Mouse (Mus musculus) c-Kit-positive CD71-positive TER-119-negative erythroid progenitor cells, embryonic 14.5 days (primary cell): ENCODE results near the gene T.
"Not testable (repeated sequence)": the region's sequence is repeated elsewhere in the genome, so short reads cannot be mapped to it uniquely, and the experiment has no call there.

Experiments
- DNase-seq: peaks from one replicate; pipeline ENCODE4 v3.0.0-alpha.2; 2013; ENCODE audit warnings: low read depth

T gene

GRCm38 (mm10) chr17:8433978-8434960, at the start of gene T:
Gene T, plus strand, starts transcription at chr17:8434423.
- DNase-seq, result no peak

- no peak for DNase-seq
Measured at GRCm38 (mm10) chr17:8385441-8385840, 48.8 kb upstream of the T start.

GRCm38 (mm10) chr17:8388463-8388862, 45.8 kb upstream of the T start:
- peak; percentile 16 for DNase-seq

DNA sequence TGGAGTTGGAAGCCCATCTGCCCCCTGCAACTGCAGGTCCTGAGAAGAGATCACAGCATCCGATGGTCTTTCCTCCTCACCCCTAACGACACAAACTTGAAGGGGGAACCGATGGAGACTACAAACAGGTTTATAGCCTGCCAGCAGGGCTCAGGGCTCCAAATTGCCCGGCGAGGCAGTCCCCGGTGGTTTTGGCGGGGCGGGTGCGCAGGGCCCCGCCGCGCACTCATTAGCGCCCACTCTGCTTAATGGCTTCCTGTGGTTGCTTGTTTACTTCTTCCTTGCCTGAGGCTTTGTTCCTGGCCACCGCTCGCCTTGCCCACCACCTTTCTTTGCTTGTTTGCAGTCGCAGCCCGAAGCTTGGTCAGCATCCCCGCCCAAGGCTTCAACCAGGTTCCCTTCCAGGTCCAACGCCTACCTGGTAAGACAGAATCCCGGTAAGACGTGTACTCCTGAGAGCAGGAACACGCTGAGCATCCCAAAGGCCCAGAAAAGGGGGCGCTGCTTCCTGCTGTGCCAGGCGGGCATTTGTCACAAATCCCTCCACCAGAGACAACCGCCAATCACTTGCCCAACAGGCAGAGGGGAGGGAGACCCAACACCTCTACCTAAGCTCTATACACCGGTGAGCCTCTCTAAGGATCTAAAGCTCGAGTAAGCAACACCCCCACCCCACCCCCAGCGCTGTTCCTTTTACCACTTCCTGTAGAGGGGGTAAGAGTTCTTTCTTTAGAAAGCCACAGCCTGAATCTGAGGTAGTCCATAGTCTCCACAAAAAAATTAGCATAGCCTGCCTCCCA, 45.0 kb upstream of the T start:
- no peak for DNase-seq

DNA sequence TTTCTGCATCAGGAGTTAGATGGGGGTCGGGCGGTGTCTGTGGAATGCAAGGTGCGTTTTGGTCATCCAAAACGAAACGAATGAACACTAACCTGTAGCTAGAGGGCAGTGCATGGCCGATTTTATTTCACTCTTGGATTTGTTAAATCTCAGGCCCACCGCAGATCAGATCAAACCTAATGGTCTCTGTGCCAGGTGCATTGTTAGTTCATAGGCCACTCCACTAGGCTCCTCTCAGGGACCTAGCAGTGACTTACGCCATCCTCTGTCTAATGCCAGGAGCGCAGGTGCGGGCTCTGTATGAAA, 44.5 kb upstream of the T start:
- no peak for DNase-seq

DNA sequence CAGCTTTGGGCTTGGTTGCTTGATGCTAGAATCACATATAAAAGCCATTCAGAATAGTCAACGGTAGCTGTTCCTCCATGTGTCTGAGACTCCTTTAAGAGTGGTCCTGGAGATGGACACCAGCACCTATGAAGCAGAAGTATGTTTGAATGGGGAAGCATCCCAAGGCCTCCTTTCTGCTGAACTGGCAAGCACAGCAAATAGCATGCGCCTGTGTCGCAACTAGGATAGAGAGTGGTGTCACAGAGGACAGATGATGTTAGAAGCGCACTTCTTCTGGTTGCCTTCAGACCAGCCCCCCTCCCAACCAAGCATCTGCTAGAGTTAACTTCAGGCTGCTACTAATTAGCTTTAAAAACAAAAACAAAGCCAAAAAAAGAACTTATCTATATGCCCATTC, 43.7 kb upstream of the T start:
- no peak for DNase-seq

GRCm38 (mm10) chr17:8396371-8396770, 37.9 kb upstream of the T start:
- DNase-seq, result no peak

DNA sequence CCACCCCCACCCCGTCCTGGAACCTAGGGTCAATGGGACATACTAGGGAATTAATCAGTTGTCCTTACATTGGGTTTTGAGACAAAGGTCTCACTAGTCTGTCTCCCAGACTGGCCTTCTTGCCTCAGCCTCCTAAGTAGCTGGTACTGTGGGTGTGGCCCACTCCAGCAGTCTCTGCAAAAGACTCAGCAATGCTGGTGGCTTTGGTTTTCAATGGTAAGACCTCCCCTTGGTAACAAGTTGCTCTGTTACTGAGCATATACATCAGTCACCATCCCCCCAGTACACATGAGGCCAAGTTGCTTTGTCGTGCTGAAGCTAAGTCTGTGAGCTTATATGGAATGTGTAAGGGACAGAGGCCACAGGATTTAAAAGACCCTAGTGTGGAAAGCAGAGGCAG, 36.3 kb upstream of the T start:
- no peak for DNase-seq

GRCm38 (mm10) chr17:8403932-8404331, 30.3 kb upstream of the T start:
- not testable (repeated sequence) for DNase-seq

DNA sequence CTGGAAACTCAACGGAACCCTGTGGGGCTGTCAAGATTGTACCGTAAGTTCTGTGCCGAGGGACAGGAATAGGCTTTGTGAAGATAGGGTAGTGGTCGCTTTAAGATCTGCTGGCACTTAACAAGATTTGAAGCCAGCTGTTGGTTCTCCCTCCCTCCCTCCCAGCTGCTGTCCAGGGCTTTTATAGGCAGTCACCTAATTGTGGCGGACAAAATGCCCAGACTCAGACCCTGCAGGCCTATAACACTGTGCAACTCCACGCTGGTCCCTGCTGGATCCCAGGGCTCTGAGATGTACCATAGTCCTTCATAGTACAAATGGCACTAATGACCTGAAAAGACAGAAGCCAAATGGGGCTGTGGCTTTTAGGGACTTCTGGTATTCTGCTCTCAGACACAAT, 27.9 kb upstream of the T start:
- DNase-seq, result no peak

DNA sequence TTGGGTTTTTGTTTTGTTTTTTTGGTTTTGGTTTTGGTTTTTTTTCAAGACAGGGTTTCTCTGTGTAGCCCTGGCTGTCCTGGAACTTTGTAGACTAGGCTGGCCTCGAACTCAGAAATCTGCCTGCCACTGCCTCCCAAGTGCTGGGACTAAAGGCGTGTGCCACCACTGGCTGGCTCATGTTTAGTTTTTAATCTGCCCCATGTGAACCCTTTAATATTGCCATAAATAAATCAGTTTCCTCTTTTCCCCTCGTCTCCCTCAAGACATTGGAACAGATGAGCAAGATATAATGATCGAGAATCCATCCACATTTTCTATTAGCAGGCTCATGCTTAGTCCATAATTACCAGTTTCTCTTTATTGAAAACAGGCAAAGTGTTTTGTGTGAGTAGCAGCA, 26.2 kb upstream of the T start:
- DNase-seq, result not testable (repeated sequence)

DNA sequence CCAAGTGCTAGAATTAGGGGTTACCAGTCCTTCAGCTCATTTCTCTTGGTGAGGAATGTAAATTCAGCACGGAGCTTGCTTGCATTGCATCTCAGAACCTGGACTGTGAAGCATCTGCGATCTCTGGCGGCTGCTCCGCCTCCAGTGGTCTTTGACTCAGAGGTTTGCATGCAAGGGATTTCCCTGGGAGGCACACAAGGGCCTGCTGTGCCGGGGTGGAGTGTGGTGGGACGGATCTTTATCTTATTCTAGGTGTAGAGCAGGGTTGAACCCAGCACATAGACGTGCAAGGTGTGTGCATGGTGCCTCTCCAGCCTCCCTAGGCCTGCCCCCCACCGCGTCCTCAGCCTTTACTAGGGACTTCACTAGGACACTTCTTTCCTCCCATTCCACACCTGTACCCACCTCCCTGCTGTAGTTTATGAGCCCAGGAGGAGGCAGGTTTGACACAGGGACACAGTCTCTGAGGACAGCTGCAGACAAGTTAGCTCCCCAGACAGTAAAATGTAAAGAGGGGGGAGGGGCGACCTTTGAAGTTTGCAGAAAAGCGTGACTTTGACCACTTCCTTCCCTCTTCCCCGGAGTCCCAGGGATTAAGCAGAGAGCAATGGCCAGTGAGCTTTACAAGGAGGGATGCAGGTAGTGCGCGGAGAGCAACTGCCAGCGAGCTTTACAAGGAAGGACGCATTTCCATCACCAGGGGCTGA, 25.5 kb upstream of the T start:
- DNase-seq, result no peak

GRCm38 (mm10) chr17:8410330-8410729, 23.9 kb upstream of the T start:
- DNase-seq, result peak; percentile 6

- DNase-seq, result no peak
Measured at GRCm38 (mm10) chr17:8413656-8414055, 20.6 kb upstream of the T start.

DNA sequence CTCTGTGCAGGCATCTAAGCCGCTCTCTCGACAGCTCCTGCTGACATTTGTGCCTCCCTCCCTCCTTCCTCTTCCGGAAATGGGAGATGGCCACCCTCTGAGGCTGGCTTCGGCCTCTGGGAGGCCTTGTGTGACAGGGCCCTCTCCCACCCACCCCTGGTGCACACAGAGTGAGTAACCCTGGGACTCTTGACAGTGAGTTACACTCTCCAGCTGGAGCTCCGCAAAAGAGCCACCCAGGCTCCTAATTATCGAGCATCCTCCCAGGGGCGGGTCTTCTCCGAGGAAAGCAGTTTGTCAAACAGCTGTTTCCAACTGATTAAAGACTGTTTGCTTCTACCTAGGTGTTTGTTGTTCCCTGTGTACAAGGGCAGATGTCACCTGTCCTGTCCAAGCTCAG, 18.7 kb upstream of the T start:
- DNase-seq, result no peak

DNA sequence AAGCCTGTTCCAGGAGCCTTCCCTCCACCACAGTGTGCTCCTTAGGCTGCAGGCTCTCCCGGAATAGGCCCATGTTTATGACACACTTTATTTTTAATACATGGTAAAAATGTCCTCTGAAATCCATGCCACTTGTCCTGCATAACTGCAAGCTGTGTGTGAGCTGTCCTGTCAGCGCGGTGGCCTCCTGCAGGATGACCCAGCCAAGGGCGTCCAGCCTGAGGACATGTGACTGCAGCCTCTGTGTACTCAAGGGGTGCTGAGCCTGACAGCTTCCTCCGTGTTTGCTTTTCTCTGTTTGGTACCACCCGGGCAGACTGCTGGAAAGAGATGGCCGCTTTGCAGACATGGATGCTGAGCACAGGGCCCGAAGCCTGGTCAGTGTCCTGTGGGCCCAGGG, 17.4 kb upstream of the T start:
- DNase-seq, result no peak

DNA sequence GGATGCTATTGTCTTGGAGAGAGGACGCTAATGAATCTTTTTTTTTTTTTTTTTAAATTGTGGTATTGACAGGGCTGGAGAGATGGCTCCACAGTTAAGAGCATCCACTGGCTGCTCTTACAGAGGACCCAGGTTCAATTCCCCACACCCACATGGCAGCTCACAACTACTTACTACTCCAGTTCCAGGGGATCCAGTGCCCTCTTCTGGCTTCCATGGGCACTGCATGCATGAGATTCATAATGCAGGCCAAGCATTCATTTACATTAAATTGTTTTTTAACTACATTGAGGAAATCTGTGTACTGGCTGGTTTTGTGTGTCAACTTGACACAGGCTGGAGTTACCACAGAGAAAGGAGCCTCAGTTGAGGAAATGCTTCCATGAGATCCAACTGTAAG, 13.5 kb upstream of the T start:
- peak; percentile 9 for DNase-seq

DNA sequence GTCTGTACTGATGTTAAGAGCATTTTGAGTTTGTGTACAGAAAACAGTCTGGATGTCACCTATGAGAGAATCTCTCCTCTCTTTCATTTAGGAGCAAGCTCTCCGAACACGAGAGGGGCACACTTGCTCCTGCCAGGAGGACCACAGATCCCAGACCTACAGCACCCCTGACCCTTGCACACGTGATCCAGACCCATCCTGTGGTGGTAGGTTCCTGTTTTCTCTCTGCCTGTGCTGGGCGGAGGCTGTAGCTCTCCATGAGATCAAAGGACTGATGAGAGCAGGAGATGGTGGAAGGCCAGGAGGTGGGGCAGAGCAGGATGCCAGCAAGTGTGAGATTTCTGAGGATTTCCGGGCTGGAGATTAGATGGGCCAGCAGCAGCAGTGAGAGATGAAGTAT, 12.7 kb upstream of the T start:
- no peak for DNase-seq

- peak; percentile 7 for DNase-seq
Measured at GRCm38 (mm10) chr17:8423283-8423682, 10.9 kb upstream of the T start.

DNA sequence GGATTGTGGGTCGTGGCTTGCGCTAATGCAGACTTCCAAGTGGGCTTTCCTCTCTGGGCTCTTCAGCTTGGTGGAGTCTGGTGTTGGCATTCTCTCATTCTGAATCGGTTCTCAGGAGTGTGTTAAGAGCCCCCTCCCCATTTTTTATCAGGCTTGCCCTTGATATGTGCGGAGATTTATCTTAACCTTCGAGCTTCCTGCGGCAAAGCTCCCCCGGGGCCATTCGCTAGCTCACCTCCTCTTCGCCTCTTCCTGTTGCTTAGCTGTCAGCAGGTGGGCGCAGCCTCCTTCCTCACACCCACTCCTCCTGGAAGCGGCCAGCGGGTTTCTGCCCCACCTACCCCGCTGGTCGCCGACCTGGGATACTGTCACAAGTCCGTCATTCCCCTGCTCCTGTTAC, 4.8 kb upstream of the T start:
- DNase-seq, result no peak

- no peak for DNase-seq
Measured at GRCm38 (mm10) chr17:8429896-8430295, 4.3 kb upstream of the T start.

GRCm38 (mm10) chr17:8432179-8432800, 1.9 kb upstream of the T start:
- DNase-seq, result no peak
